Mouse (Mus musculus): ENCODE results near the gene Fgfr2.

Gene Fgfr2

DNA sequence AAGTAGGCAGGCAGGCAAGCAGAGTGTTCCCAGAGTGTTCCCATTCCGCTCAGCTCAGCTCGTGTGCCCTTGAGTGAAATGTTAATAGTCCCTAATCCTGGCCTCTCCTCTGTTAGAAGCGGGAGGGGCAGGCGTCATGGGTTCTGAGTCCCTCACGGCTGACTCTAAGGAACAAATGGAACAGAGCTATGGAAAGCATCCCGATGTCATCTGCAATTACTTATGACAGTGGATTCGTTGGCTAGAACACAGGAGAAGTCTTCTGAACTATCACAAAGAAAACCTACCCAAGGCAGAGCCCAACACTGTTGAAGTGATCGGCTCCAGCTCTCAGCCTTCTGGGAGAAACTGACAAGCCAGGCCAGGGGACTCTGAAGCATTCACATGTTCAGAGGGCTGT is 2819.7 kb downstream of the Fgfr2 start:
- no peak for DNase-seq (ENCODE audit: low read depth, low spot score)

- no peak for DNase-seq (ENCODE audit: low read depth, low spot score)
These were observed 2822.5 kb downstream of the Fgfr2 start for GRCm38 (mm10) chr7:130300606-130301005.

DNA sequence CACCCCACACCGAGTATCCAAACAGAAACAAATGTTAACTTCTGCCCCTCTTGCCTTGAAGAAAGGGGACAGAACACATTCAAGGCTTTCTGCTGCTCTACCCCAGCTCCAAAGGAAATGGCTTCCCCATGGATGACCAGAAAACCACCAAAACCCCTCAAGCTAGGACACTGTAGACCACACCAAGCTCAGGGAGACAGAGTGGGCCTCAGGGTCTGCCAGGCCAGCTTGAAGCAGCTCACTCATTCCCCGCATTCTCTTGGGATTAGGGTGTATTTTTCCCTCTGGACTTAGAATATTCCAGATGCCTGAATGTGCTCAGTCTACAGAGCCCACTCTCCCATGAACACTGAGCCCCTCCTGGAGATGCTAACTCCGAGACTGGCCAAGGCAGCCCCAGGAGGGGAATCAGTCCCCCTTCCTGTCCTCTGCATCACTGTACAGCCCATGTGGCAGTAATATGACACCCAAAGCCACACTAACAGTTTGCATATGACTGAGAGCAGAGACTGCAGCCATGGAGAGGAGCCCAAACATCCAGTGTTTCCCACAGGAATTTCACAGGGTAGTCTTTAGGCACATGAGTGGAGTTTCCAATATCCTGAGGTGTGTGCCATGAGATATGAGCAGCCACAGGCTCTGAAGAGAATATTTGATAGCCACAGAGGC is 2824.1 kb downstream of the Fgfr2 start:
- no peak for DNase-seq (ENCODE audit: low read depth, low spot score)

DNA sequence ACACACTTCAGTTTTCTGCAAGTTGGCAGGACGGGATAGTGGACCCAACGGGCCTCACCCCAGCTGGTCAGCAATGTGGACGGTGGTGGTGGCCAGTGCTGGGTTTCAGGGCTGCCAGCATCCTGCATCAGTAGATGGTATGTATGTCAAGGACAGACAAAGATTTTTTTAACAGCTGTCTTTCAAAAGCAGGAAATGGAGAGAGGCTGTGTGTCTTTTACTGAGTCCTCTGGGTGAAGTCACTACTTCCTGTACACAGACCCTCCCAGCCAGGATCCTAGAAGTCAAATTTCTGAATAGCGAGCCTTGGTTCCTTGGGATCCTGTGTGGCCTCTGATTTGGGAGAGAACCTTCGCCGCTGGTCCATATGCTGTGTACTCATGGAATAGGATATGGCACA is 2832.0 kb downstream of the Fgfr2 start:
- no peak for DNase-seq (ENCODE audit: low read depth, low spot score)

GRCm38 (mm10) chr7:130289428-130289790 is 2833.7 kb downstream of the Fgfr2 start:
- DNase-seq (ENCODE audit: low read depth, low spot score): no peak

DNA sequence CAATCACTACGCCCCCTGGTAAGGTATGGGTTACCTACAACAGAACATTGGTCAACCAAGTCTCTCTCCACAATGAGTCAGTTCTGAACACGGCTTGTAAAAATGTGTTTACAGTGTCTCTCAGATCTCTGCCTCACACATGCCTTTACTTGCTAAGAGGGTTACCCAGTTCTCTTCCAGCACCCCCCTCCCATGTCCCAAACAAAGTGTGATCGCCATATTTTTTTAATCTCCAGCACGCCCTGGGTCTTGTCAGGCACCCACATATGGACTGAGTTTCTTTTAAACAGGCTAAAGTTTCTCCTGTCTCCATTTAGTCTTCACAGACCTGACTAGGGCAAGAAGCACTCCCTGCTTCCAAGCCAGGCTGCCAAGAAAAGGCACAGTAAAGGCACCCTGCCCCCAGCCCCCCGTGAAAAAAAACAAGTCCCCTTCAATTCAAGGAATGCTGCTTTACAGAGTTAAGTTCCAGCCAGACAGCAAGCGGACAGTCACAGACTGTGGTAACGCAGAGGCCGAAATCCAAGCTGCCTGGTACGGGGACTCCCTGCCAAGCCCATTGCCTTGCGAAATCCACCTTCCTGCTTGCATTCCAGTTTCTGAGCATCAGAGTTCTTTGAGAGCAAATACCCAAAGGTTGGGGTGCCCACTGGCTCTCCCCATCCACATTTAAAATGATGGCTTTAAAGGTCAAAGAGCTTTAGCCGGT is 2834.3 kb downstream of the Fgfr2 start:
- DNase-seq (ENCODE audit: low read depth, low spot score): no peak

DNA sequence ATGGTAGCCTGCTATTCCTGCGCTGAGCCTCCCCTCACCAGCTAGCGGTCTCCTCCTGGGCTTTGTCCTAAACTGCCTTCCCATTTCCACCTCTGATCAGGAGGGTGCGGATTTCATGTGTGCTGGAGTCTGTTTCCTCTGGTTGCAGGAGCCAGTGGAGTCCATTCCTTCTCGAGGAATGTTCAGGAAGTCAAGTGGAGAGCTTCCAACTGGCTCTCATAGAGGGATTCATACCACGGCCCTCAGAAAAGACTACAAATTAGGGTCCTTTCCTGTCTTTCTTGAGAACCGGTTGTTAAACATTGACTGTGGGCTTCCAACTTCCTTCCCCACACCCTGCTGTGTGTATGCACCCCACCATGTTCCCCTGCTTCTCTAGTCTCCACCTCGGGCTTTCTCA is 2834.9 kb downstream of the Fgfr2 start:
- DNase-seq (ENCODE audit: low read depth, low spot score): no peak

- no peak for DNase-seq (ENCODE audit: low read depth, low spot score)
These were observed 2844.1 kb downstream of the Fgfr2 start for GRCm38 (mm10) chr7:130278738-130279705.

- no peak for DNase-seq (ENCODE audit: low read depth, low spot score)
These were observed 2845.0 kb downstream of the Fgfr2 start for GRCm38 (mm10) chr7:130278000-130278737.

DNA sequence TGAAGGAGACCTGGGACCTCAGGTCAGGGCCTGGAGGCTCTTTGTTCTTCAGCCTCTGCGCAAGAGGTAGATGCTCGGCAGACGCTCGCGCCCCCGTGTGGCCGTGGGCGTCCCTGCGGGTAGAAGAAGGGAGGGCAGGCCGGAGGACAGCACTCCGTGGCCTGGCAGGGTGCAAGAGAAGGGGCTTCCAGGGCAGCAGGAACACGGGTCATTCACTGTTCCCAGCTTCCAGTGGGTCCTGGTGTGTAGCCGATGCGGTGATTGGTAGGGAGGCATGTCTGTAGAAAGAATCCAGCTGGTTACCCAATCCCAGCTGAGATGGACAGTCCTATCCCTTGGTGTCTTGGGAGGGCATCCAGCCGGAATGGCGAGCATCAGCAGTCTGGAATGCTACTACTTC is 2849.9 kb downstream of the Fgfr2 start:
- no peak for DNase-seq (ENCODE audit: low read depth, low spot score)

DNA sequence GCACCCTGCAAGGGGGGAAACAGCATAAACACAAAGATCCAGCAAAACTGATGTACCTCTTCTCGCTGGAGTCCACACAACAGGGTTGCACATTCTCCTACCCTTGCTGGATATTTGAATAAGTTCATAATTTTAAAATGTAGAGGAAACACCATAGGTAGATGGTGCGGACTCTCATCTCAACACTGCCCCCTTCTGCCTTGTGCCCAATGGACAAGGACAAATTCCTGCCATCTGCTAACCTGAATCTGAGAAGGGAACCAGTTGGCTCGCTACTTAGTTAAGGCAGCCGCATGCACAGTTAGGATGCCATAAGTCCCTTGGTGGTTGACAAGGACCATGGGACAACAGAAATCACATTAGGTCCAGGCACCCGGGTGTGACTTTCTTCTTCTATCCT is 2852.3 kb downstream of the Fgfr2 start:
- DNase-seq (ENCODE audit: low read depth, low spot score): no peak

DNA sequence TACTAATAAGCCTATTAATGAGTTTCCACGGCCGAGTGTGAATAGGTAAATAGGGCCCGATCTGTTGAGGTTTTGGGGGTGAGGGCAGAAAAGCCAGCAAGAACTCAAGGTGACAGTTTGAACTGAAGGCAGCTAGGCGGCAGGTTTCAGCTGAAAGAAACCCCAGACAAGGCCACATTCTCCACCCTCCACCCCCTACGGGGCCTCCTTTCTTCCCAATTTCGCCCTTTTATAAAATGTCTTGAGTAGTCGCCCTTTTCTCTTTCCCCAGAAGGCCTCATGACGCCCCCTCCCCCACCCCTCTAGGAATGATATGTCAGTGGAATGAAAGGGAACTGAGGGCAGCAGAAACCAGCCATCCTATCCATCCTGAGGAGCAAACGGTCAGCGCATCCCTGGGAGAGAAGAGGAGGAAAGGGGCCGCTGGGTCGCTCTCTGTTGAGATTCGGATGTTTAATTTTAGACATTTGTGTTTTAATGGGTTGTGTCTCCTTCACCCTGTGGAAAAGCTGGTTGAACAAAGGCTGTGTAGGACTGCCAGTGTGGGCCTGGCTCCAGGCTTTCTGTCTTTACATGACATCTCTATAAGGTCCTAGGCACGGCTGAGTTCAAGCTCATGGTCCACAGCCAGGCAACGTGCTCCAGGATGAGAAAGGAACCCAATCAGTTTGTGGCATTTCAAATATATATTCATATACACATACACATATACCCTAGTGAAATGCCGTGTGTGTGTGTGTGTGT is 2853.9 kb downstream of the Fgfr2 start:
- DNase-seq (ENCODE audit: low read depth, low spot score): no peak

DNA sequence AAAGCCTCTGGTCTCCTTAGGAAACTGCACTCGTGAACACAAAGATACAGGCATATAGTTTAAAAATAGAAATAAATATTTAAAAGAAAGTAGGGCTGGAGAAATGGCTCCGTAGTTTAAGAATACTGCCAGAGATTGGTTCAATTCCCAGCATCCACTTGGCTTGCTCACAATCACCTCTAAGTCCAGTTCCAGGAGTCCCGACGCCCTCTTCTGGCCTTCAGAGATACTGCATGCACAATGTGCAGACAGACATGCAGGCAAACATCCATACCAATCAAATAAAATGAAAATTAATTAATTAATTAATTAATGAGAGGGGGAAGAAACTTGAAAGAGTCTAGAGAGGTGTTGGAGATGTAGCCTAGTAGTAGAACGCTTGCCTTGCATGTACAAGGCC is 2856.1 kb downstream of the Fgfr2 start:
- no peak for DNase-seq (ENCODE audit: low read depth, low spot score)

DNA sequence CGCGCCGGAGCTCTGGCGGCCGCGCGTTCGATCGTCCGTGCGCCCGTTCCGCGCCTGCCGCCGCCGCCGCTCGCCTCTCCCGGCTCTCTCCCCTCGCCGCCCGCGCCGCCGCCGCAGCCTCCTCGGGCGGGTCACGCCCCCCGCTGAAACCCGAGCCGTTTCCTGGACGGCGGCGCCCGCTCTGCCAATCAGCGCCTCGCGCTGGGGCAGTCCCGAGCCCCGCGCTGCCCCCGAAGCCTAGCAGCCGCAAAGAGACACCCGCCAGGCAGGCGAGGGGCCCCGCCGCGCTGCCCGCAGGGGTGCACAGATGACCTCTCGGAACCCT is 2857.0 kb downstream of the Fgfr2 start:
- no peak for DNase-seq (ENCODE audit: low read depth, low spot score)

DNA sequence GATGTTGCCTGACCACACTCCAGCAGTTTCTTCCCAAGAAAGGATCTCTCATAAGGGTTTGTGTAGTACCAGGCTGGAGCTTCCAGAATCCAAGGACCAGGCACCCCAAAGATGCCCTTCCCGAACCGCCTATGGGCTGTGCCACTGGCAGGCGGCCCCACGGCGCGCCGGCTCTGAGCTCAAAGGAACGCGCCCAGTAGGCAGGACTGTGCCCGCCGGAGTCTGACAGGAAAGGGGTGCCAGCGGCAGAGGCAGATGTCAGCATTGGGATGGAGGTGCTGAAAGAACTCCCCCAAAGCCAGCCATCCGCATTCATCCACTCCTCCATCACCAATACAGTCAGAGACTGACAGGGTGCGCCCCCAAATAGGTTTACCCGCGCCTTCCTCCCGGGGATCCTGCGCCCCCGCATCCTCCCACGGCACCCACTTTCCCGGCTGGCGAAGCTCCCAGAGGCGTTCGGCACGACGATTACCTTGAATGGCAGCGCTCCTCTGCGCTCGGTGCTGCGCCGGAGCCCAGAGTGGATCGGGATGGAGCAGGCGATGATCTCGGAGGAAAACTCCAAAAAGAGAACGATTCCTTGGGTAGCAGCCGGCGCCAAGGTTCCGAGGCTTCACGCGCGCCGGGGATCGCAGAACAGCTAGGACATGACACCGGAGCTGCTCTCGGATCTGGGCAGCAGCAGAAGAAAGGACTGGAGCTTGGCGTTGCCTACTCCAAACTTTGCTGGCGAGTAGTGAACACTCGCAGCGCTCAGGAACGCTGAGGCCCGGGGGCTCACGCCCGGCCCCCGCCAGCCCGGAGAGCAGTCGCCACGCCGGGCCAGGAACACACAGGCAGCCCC is 2857.6 kb downstream of the Fgfr2 start:
- no peak for DNase-seq (ENCODE audit: low read depth, low spot score)

- no peak for DNase-seq (ENCODE audit: low read depth, low spot score)
These were observed 2858.4 kb downstream of the Fgfr2 start for GRCm38 (mm10) chr7:130264616-130265318.

DNA sequence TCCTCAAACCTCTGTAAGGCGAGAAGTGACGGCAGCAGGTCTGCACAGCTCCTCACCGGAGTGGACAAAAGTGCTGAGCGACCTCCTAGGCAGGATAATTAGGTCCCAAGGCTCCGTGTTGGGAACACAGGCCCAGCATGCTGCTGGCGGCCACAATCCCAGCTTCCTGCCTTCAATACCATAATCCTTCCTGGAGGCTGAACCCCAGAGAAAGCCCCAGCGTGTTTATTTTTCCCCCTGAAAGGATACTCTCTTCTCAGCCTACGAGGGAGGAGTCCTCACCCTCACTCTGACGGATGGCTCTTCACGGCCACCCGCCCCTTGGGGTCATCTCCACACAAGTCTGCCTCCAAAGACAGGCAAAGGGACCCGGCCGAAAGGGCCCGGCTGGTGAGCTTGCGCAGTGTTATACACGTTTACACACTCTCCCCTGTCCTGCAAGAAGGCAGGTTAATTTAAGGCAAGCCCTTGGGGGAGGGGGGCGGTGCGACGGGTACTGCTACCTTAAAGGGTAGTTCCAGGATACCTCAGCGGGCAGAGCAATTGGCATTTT is 2859.3 kb downstream of the Fgfr2 start:
- DNase-seq (ENCODE audit: low read depth, low spot score): no peak

- DNase-seq (ENCODE audit: low read depth, low spot score): no peak
These were observed 2859.9 kb downstream of the Fgfr2 start for GRCm38 (mm10) chr7:130263233-130263594.

DNA sequence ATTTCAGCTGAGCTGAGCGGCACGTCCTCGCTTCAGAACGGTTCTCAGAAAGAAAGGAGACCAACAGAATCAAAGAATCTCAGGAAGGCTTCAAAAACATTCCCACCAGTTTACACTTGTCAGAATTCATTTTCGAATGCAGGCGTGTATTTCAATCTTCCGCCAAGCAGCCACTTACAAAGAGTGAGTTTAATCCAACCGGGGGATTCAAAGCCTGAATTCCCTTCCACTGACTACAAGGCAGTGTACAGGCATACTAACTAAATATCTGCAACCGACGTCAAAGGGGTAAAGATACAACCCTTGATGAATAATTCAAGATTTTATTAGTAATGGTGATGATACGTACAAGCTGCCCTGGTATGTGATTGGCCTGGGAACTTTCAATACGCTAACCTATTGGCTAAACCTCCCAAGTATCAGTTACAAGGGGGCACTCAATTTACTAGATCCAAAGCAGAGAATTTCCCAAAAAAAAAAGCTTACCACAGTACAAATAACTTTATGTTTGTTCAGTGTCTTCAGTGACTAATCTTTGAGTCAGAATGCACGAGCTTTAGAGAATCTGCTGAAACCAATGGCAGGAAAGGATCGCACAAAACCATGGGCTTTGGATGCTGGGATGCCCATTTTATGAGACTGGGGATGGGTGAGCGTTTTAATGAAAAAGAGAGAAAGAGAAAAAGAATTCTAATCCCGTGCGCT is 2860.5 kb downstream of the Fgfr2 start:
- no peak for DNase-seq (ENCODE audit: low read depth, low spot score)
